Mouse (Mus musculus) megakaryocyte, embryonic 14.5 days (primary cell): Measurements from ENCODE around the gene Rbms3.

Source experiments
- FLI1 ChIP-seq: IDR thresholded peaks from 2 replicates; pipeline ENCODE4 v1.6.1; 2012; ENCODE audit warnings: low read length, inconsistent platforms, mixed read lengths
- GATA1 ChIP-seq: IDR thresholded peaks from 3 replicates; pipeline ENCODE4 v1.6.1; 2012; ENCODE audit warnings: mixed read lengths, low read length, inconsistent platforms, borderline replicate concordance

DNA sequence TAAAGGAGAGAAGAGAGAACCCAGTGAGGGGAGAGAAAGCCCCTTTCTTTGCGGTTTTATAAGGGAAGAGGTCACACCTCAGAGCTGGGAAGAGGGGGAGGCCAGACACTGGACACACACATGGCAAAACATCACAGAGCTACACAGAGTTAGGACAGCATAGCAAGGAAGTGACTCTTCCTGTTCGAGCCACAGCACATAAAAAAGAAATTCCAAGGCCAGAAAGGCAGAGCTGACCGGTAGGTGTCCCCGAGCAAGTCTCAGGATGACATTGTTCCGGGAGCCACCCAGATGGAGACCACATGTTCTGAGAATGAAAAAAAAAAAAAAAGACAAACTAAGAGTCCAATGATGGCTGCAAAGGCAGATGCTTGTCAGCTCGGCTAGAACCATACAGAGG is 424.3 kb downstream of the Rbms3 start:
- TF ChIP-seq GATA1, result no peak
- TF ChIP-seq FLI1, result no peak
